Mouse (Mus musculus) adrenal gland, postnatal 10 days (tissue): ENCODE data around the gene Olfr1138. TPM values are rescaled to one million over a fixed set of nuclear protein-coding genes. Genes with fewer than 3 reads are reported as not detected.

ENCODE experiments used
- DNase-seq: peaks from one replicate; pipeline ENCODE4 v3.0.0; 2021; ENCODE audit warnings: mixed read lengths
- long read RNA-seq, 2 experiments: library from polyadenylated mRNA; stranded (forward); transcript quantifications; one replicate each; pipeline ENCODE4 v2.0.0; 2021
- total RNA-seq, 2 experiments: library from RNA; stranded (reverse); gene quantifications; 2 replicates each; pipeline ENCODE4 v1.2.3; 2021

The Olfr1138 gene
- not detected for total RNA-seq
- long read RNA-seq, experiment 1, result 0 reads
- long read RNA-seq, experiment 2, result 0 reads

DNA sequence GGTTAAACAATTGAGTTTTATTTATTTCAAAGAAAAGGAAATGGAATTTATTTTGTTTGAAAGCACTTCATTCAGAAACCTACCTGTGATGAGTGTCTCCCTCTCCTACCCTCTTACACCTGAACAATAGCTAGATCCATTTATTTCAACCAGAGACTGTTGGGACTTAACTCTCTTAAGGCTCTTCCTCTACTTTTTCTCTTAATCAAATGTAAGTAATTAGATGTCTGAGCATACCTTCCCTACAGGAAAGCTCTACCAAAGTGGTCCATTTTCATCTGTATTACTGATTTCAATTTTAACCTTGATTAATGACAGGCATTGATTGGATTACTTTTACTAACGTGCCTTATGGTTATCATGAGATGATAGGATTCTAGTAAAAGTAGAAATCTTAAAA, at the start of gene Olfr1138:
Gene Olfr1138, minus strand, starts transcription at position 101 of the 400 bp plus-strand sequence.
- no peak for DNase-seq

DNA sequence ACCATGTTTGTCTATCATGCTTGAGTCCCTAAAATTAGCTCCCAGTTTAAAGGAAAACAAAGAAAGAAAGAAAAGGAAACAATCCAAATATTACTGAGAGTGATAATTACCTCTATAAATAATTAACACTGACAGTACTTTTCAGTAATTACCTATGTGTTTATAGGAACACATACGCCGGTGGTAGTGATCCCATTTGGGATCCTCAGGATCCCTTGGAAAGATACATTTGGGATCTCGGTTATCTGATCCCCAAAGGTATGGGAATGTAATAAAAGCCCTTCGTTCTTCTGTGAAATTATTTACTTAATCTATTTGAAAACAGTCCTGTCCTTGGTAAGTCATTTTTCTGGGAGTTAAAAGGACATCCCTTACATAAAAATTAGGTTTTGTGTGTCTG, 39.4 kb upstream of the Olfr1138 start, which contains the start of gene Olfr152:
Gene Olfr152, plus strand, starts transcription at position 301 of the 400 bp plus-strand sequence.
- DNase-seq, result no peak

DNA sequence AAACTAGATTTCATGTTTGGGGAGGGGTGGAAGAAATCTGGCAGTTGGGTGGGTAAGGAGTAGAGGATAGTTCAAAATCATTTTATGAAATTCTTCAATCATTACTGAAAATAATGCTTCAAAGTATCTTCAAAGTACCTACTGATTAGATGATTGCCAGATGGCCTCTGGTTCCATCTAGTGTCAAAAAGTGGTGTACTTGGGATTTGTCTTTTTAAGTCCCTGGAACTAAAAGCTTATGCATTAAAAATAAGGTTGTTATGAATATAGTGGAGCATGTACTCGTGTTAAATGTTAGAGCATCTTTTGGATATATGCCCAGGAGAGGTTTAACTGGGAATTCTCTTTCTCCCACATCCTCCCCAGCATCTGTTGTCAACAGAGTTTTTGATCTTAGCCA, 36.4 kb upstream of the Olfr1138 start:
- no peak for DNase-seq

GRCm38 (mm10) chr2:87753891-87754290, 14.1 kb upstream of the Olfr1138 start, which contains the start of gene Olfr1141:
Olfr1141 (minus strand) TSS chr2:87753991.
- no peak for DNase-seq

GRCm38 (mm10) chr2:87743452-87743851, 3.7 kb upstream of the Olfr1138 start, which contains the start of gene Olfr1140:
Olfr1140 (plus strand) TSS chr2:87743752.
- no peak for DNase-seq

DNA sequence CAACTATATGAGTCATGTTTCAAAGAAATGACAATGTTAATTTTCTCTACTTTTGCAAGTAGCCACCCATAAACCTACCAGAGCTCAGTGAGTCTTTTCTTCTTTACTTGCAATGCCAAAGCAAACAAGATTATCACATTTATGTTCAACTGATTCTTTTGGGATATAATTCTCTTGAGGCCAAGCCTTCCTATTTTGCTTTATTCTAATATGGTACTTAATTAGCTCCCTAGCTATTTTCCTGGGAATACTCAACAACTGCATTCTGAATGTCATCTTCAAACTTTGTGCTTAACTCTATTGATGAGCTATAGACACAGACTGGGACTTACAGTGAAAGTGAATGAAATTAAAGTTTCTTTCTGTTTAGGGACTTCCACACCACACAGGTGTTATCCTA, 26.7 kb downstream of the Olfr1138 start, which contains the start of gene Olfr1137:
Gene Olfr1137, minus strand, starts transcription at position 101 of the 400 bp plus-strand sequence.
- DNase-seq, result no peak

DNA sequence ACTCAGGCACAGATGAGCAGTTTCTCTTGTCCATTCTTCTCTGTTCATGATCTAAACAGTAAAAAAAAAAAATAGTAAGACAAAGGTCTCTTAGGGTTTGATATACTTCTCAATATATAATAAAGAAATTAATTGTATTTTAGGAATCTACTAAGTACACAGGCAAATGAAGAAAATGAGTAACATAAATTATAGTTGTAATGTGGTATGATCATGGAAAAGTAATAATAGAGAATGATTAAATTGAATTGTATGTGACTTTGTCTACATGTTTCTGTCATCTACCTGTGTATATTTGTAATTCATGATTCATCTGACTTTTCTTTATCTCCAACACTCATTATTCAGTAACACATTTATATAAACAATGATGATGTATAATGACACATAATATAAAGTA, 45.9 kb downstream of the Olfr1138 start, which contains the start of gene Olfr1136:
Gene Olfr1136, minus strand, starts transcription at position 101 of the 400 bp plus-strand sequence.
- DNase-seq, result no peak

Other genes starting within 250 kb of the Olfr1138 start
- gene Pramel7, start 242.9 kb downstream of the Olfr1138 start, total RNA-seq, result not detected
- gene Pramel6, start 233.4 kb downstream of the Olfr1138 start, total RNA-seq, result not detected
- not detected for gene Olfr153, start 208.2 kb downstream of the Olfr1138 start, total RNA-seq
- not detected for gene Olfr1128, start 194.4 kb downstream of the Olfr1138 start, total RNA-seq
- gene Olfr1129, start 166.1 kb downstream of the Olfr1138 start, total RNA-seq, result not detected
- not detected for gene Olfr1130, start 133.8 kb downstream of the Olfr1138 start, total RNA-seq
- not detected for gene Olfr1131, start 112.9 kb downstream of the Olfr1138 start, total RNA-seq
- not detected for gene Olfr1132, start 102.4 kb downstream of the Olfr1138 start, total RNA-seq
- gene Olfr1133, start 92.6 kb downstream of the Olfr1138 start, total RNA-seq, result not detected
- not detected for gene Olfr1134, start 81.5 kb downstream of the Olfr1138 start, total RNA-seq
- gene Olfr1135, start 66.3 kb downstream of the Olfr1138 start, total RNA-seq, result not detected
- not detected for gene Olfr1136, start 46.0 kb downstream of the Olfr1138 start, total RNA-seq
- not detected for gene Olfr1137, start 26.8 kb downstream of the Olfr1138 start, total RNA-seq
- not detected for gene Olfr1140, start 3.8 kb upstream of the Olfr1138 start, total RNA-seq
- gene Olfr1141, start 14.0 kb upstream of the Olfr1138 start, total RNA-seq, result not detected
- not detected for gene Olfr152, start 39.5 kb upstream of the Olfr1138 start, total RNA-seq
- not detected for gene Olfr1143, start 60.6 kb upstream of the Olfr1138 start, total RNA-seq
- gene Olfr1145, start 69.8 kb upstream of the Olfr1138 start, total RNA-seq, result not detected
- gene Olfr1148, start 90.6 kb upstream of the Olfr1138 start, total RNA-seq, result not detected
- gene Olfr1150-ps1, start 104.0 kb upstream of the Olfr1138 start, total RNA-seq, result not detected
- not detected for gene Olfr1151, start 115.9 kb upstream of the Olfr1138 start, total RNA-seq
- gene Olfr1152, start 126.5 kb upstream of the Olfr1138 start, total RNA-seq, result not detected
- not detected for gene Olfr1153, start 155.0 kb upstream of the Olfr1138 start, total RNA-seq
- gene Olfr1154, start 165.2 kb upstream of the Olfr1138 start, total RNA-seq, result not detected
- not detected for gene Olfr1155, start 205.2 kb upstream of the Olfr1138 start, total RNA-seq
- gene Olfr1156, start 213.1 kb upstream of the Olfr1138 start, total RNA-seq, result not detected
- not detected for gene Olfr1157, start 228.3 kb upstream of the Olfr1138 start, total RNA-seq
- gene Olfr74, start 234.7 kb upstream of the Olfr1138 start, total RNA-seq, result not detected